Mouse (Mus musculus): ENCODE measurements around the gene Galk2. TPM values are rescaled to one million over a fixed set of nuclear protein-coding genes. Genes with fewer than 3 reads are reported as not detected.

Galk2 gene
- polyA plus RNA-seq, 1 experiment = 18.5 TPM

- no peaks in the 10 kb centered on the region for H3K27me3 ChIP-seq (ENCODE audit: control insufficient read depth, insufficient read depth, low read length)
- WGBS = 96% methylated on average over 5 of the region's 5 CpGs
Measured at GRCm38 (mm10) chr2:125922149-125922548, 63.2 kb downstream of the Galk2 start.

GRCm38 (mm10) chr2:125922877-125923276 lies 64.0 kb downstream of the Galk2 start:
- 64% methylated on average over 4 of the region's 4 CpGs for WGBS
- H3K4me1 ChIP-seq (replicated peaks; ENCODE audit: control insufficient read depth, insufficient read depth, low read length) = no peaks in the 10 kb centered on the region
- no peak overlapping the region for H3K4me3 ChIP-seq (ENCODE audit: control insufficient read depth, insufficient read depth, low read length)
- H3K36me3 ChIP-seq (ENCODE audit: control insufficient read depth, insufficient read depth, low read length) = no peaks in the 10 kb centered on the region
- no peaks in the 10 kb centered on the region for H3K27me3 ChIP-seq (ENCODE audit: control insufficient read depth, insufficient read depth, low read length)
- TF ChIP-seq POLR2A (IDR thresholded peaks at IDR 0.05; ENCODE audit: control insufficient read depth, extremely low read depth, insufficient read depth, low read length, poor library complexity) (no peak), CTCF (IDR thresholded peaks at IDR 0.05; ENCODE audit: borderline replicate concordance, control insufficient read depth, extremely low read depth, insufficient read depth, low read length, poor library complexity) (no peak)
- DNase-seq = no peak
- no peak overlapping the region for H3K27ac ChIP-seq (ENCODE audit: control insufficient read depth, insufficient read depth, low read length)

More at GRCm38 (mm10) chr2:125922149-125922548, 63.2 kb downstream of the Galk2 start:
- no peak for DNase-seq
- H3K27ac ChIP-seq (ENCODE audit: control insufficient read depth, insufficient read depth, low read length) = no peak overlapping the region
- no peaks in the 10 kb centered on the region for H3K4me1 ChIP-seq (replicated peaks; ENCODE audit: control insufficient read depth, insufficient read depth, low read length)
- no peaks in the 10 kb centered on the region for H3K36me3 ChIP-seq (ENCODE audit: control insufficient read depth, insufficient read depth, low read length)
- no peak for TF ChIP-seq POLR2A (IDR thresholded peaks at IDR 0.05; ENCODE audit: control insufficient read depth, extremely low read depth, insufficient read depth, low read length, poor library complexity)
- no peak for TF ChIP-seq CTCF (IDR thresholded peaks at IDR 0.05; ENCODE audit: borderline replicate concordance, control insufficient read depth, extremely low read depth, insufficient read depth, low read length, poor library complexity)
- H3K4me3 ChIP-seq (ENCODE audit: control insufficient read depth, insufficient read depth, low read length) = no peak overlapping the region

- Histone ChIP-seq H3K4me3 (ENCODE audit: control insufficient read depth, insufficient read depth, low read length) (no peak overlapping the region), H3K4me1 (replicated peaks; ENCODE audit: control insufficient read depth, insufficient read depth, low read length) (no peaks in the 10 kb centered on the region), H3K27me3 (ENCODE audit: control insufficient read depth, insufficient read depth, low read length) (no peaks in the 10 kb centered on the region), H3K27ac (ENCODE audit: control insufficient read depth, insufficient read depth, low read length) (no peak overlapping the region), H3K36me3 (ENCODE audit: control insufficient read depth, insufficient read depth, low read length) (no peaks in the 10 kb centered on the region)
- 97% methylated on average over 5 of the region's 5 CpGs for WGBS
- TF ChIP-seq CTCF (IDR thresholded peaks at IDR 0.05; ENCODE audit: borderline replicate concordance, control insufficient read depth, extremely low read depth, insufficient read depth, low read length, poor library complexity) (no peak), POLR2A (IDR thresholded peaks at IDR 0.05; ENCODE audit: control insufficient read depth, extremely low read depth, insufficient read depth, low read length, poor library complexity) (no peak)
- no peak for DNase-seq
Measured at GRCm38 (mm10) chr2:125923346-125923745, 64.4 kb downstream of the Galk2 start.

GRCm38 (mm10) chr2:125924554-125924953 lies 65.6 kb downstream of the Galk2 start:
- TF ChIP-seq POLR2A (IDR thresholded peaks at IDR 0.05; ENCODE audit: control insufficient read depth, extremely low read depth, insufficient read depth, low read length, poor library complexity) (no peak), CTCF (IDR thresholded peaks at IDR 0.05; ENCODE audit: borderline replicate concordance, control insufficient read depth, extremely low read depth, insufficient read depth, low read length, poor library complexity) (no peak)
- H3K27ac ChIP-seq (ENCODE audit: control insufficient read depth, insufficient read depth, low read length) = no peak overlapping the region
- no peak overlapping the region for H3K4me3 ChIP-seq (ENCODE audit: control insufficient read depth, insufficient read depth, low read length)
- 43% methylated on average over 1 of the region's 1 CpGs for WGBS
- no peak for DNase-seq
- no peaks in the 10 kb centered on the region for H3K36me3 ChIP-seq (ENCODE audit: control insufficient read depth, insufficient read depth, low read length)
- H3K4me1 ChIP-seq (replicated peaks; ENCODE audit: control insufficient read depth, insufficient read depth, low read length) = no peaks in the 10 kb centered on the region
- no peaks in the 10 kb centered on the region for H3K27me3 ChIP-seq (ENCODE audit: control insufficient read depth, insufficient read depth, low read length)

- Histone ChIP-seq H3K4me1 (replicated peaks; ENCODE audit: control insufficient read depth, insufficient read depth, low read length) (no peaks in the 10 kb centered on the region), H3K27ac (ENCODE audit: control insufficient read depth, insufficient read depth, low read length) (no peak overlapping the region), H3K36me3 (ENCODE audit: control insufficient read depth, insufficient read depth, low read length) (no peaks in the 10 kb centered on the region), H3K27me3 (ENCODE audit: control insufficient read depth, insufficient read depth, low read length) (no peaks in the 10 kb centered on the region), H3K4me3 (ENCODE audit: control insufficient read depth, insufficient read depth, low read length) (no peak overlapping the region)
- 91% methylated on average over 3 of the region's 3 CpGs for WGBS
- no peak for DNase-seq
- no peak for TF ChIP-seq CTCF (IDR thresholded peaks at IDR 0.05; ENCODE audit: borderline replicate concordance, control insufficient read depth, extremely low read depth, insufficient read depth, low read length, poor library complexity)
- TF ChIP-seq POLR2A (IDR thresholded peaks at IDR 0.05; ENCODE audit: control insufficient read depth, extremely low read depth, insufficient read depth, low read length, poor library complexity) = no peak
Measured at GRCm38 (mm10) chr2:125925081-125925480, 66.2 kb downstream of the Galk2 start.

- H3K27ac ChIP-seq (ENCODE audit: control insufficient read depth, insufficient read depth, low read length) = no peak overlapping the region
- whole genome bisulfite sequencing = 95% methylated on average over 3 of the region's 3 CpGs
- no peak for DNase-seq
- no peak overlapping the region for H3K4me3 ChIP-seq (ENCODE audit: control insufficient read depth, insufficient read depth, low read length)
- H3K36me3 ChIP-seq (ENCODE audit: control insufficient read depth, insufficient read depth, low read length) = peaks cover 5% of the 10 kb centered on the region; the same call in 1 of the 2 replicates
- H3K4me1 ChIP-seq (replicated peaks; ENCODE audit: control insufficient read depth, insufficient read depth, low read length) = no peaks in the 10 kb centered on the region
- TF ChIP-seq CTCF (IDR thresholded peaks at IDR 0.05; ENCODE audit: borderline replicate concordance, control insufficient read depth, extremely low read depth, insufficient read depth, low read length, poor library complexity) (no peak), POLR2A (IDR thresholded peaks at IDR 0.05; ENCODE audit: control insufficient read depth, extremely low read depth, insufficient read depth, low read length, poor library complexity) (no peak)
- H3K27me3 ChIP-seq (ENCODE audit: control insufficient read depth, insufficient read depth, low read length) = no peaks in the 10 kb centered on the region
Measured at GRCm38 (mm10) chr2:125929396-125929795, 70.5 kb downstream of the Galk2 start.

- WGBS = 84% methylated on average over 2 of the region's 2 CpGs
- no peaks in the 10 kb centered on the region for H3K27me3 ChIP-seq (ENCODE audit: control insufficient read depth, insufficient read depth, low read length)
- TF ChIP-seq CTCF (IDR thresholded peaks at IDR 0.05; ENCODE audit: borderline replicate concordance, control insufficient read depth, extremely low read depth, insufficient read depth, low read length, poor library complexity) (no peak), POLR2A (IDR thresholded peaks at IDR 0.05; ENCODE audit: control insufficient read depth, extremely low read depth, insufficient read depth, low read length, poor library complexity) (no peak)
- no peak overlapping the region for H3K27ac ChIP-seq (ENCODE audit: control insufficient read depth, insufficient read depth, low read length)
- no peak for DNase-seq
- no peaks in the 10 kb centered on the region for H3K4me1 ChIP-seq (replicated peaks; ENCODE audit: control insufficient read depth, insufficient read depth, low read length)
- peaks cover 5% of the 10 kb centered on the region; the same call in 1 of the 2 replicates for H3K36me3 ChIP-seq (ENCODE audit: control insufficient read depth, insufficient read depth, low read length)
- no peak overlapping the region for H3K4me3 ChIP-seq (ENCODE audit: control insufficient read depth, insufficient read depth, low read length)
Measured at GRCm38 (mm10) chr2:125929872-125930271, 71.0 kb downstream of the Galk2 start.
